Mouse (Mus musculus): ENCODE measurements around the gene Txlng.

GRCm38 (mm10) chrX:162761716-162762395, 67.4 kb downstream of the Txlng start:
- TF ChIP-seq CTCF (conservative IDR thresholded peaks at IDR 0.05; ENCODE audit: insufficient read depth, insufficient read length, low read depth, low read length) (no peak), POLR2A (IDR thresholded peaks at IDR 0.05; ENCODE audit: low read depth, low read length) (no peak)
